Mouse (Mus musculus) kidney, postnatal 0 days (tissue): Measurements from ENCODE around the gene Igsf9. TPM values are rescaled to one million over a fixed set of nuclear protein-coding genes. Genes with fewer than 3 reads are reported as not detected.

Source experiments
- ATAC-seq: fragments of 200-750 bp; cut with Nextera tagmentation; replicated peaks from 2 replicates; pipeline ENCODE4 v1.8.0; 2017; ENCODE audit warnings: low read depth, moderate number of reproducible peaks, moderate TSS enrichment, moderate library complexity; ENCODE audit not compliant: low FRiP score
- DNase-seq: peaks from one replicate; pipeline ENCODE4 v3.0.0-alpha.2; 2016; ENCODE audit warnings: low spot score
- H3K27ac ChIP-seq: fragments of 300-500 bp; sonication (generic); 2 replicates; pipeline ENCODE4 v1.5.1; 2014; ENCODE audit warnings: mild to moderate bottlenecking
- H3K27me3 ChIP-seq: fragments of 300-500 bp; sonication (generic); 2 replicates; pipeline ENCODE4 v1.6.1; 2014; ENCODE audit warnings: low read length, mixed read lengths; ENCODE audit not compliant: insufficient read depth
- H3K36me3 ChIP-seq: fragments of 300-500 bp; sonication (generic); 2 replicates; pipeline ENCODE4 v1.6.1; 2014; ENCODE audit warnings: low read length, mixed read lengths; ENCODE audit not compliant: insufficient read depth
- H3K4me1 ChIP-seq: fragments of 300-500 bp; sonication (generic); replicated peaks from 2 replicates; pipeline ENCODE4 v1.6.1; 2014; ENCODE audit warnings: antibody characterized with exemption, low read length, mixed read lengths; ENCODE audit not compliant: insufficient read depth
- H3K4me2 ChIP-seq: fragments of 300-500 bp; sonication (generic); 2 replicates; pipeline ENCODE4 v1.6.1; 2014; ENCODE audit warnings: mild to moderate bottlenecking, low read length, moderate library complexity, mixed read lengths
- H3K4me3 ChIP-seq: fragments of 300-500 bp; sonication (generic); replicated peaks from 2 replicates; pipeline ENCODE4 v1.5.1; 2014; ENCODE audit warnings: low read depth, low read length
- H3K9ac ChIP-seq: fragments of 300-500 bp; sonication (generic); 2 replicates; pipeline ENCODE4 v1.6.1; 2014; ENCODE audit warnings: low read depth, low read length
- H3K9me3 ChIP-seq: fragments of 300-500 bp; sonication (generic); replicated peaks from 2 replicates; pipeline ENCODE4 v1.6.1; 2016; ENCODE audit warnings: low read length, inconsistent platforms, mixed read lengths
- CTCF ChIP-seq: IDR thresholded peaks from 2 replicates; pipeline ENCODE4 v1.5.1; 2016; ENCODE audit warnings: antibody characterized with exemption, low read depth, mild to moderate bottlenecking, moderate library complexity
- WGBS: fragments of 180-500 bp; shearing (Covaris S2); extraction: QIAGEN DNeasy Blood & Tissue Kit; methylation state at CpG from one replicate; pipeline ENCODE4 v1.1.7; 2014; 5-methylcytosine and 5-hydroxymethylcytosine counted together
- polyA plus RNA-seq: library from polyadenylated mRNA; unstranded; fragments of >200 nt; fragmentation: Nextera tagmentation; extraction: Ambion mirVana; gene quantifications from 2 replicates; pipeline ENCODE4 v1.2.1, GENCODE M21; 2015

Gene Igsf9
- 12.5 and 13.3 TPM in 2 replicates for polyA plus RNA-seq

DNA sequence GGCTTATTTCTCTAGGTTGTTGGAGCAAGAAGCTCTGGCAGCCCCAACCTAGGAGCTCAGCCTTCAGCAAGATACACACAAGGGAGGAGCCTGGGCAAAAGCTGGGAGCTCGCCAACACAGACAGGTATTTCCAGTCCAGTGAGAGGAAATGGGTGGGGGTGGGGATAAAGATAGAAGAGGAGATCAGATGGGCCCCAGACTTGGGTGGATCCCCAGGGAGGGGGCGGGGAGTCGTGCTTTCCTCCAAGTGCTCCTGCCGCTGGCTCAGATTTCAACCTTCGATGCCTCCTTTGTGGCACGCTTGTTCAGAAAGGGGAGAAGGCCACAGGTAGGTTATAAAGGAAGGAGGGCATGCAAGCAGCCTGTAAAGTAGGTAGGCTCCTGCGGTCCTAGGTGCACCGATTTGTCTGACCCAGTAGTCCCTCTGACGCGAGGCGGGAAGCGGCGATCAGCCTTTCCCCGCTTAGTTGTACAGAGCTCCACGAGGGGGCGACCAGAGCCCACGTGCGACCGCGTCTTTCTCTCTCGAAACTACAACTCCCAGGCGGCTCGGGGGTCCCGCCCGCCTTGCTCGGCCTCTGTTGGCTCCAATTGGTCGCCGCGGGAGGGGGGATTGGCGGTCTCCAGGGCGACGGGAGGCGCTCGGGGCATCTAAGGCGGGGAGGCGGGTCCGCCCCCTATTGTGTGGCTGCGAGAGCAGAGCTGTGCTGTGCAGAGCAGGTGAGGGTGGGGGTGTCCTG is at the start of gene Igsf9:
TSS of gene Igsf9 (plus strand) at position 249 of the 741 bp plus-strand sequence.
- Histone ChIP-seq H3K4me3 (peak within 1 kb of the TSS; percentile 52), H3K4me2 (peak within 1 kb of the TSS; percentile 80), H3K4me1 (no peaks in the 10 kb centered on the region), H3K27me3 (no peaks in the 10 kb centered on the region), H3K9me3 (no peaks in the 10 kb centered on the region), H3K27ac (peak within 1 kb of the TSS; percentile 6; the same call in 1 of the 2 replicates), H3K9ac (peak within 1 kb of the TSS; percentile 55), H3K36me3 (no peaks in the 10 kb centered on the region)
- DNase-seq (peak; percentile 97), ATAC-seq (peak; percentile 91)
- 1% methylated on average over 38 of the region's 38 CpGs for WGBS
- peak; percentile 76 for TF ChIP-seq CTCF

DNA sequence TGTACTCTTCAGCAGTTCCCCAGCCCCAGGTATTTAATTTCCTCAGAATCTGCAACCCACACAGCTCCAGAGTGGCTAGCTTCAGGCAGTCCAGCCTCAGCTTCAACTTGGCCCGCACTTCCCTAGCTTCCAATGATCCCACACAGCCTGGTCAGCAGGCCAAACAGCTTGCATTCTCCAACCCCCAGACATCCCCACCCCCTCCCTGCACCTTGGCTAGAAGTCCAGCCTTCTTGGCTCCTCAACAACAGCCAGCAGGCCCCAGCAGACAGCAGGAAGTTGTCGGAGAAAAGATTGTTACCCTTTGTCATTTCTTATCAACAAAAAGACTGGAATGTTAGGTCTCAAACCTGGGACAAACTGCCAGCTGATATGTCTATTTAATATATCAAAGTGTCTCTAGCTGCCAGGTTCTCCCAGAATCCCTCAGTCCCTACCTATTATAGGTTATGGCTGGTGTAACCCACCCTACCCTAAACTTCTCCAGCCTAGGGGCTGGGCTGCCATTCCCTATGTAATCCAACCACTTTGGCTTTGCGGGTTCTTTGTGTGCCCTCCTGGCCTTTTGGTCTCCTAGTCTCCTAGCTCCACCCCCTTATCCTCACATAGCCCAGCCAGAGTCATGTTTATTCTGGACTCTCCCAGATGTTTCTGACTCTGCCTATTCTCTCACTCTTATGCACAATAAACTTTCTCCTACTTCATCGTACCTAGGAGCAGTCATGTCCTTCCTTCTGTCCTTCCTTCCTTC is 49.6 kb upstream of the Igsf9 start:
- no peak overlapping the region for H3K4me2 ChIP-seq
- peak overlapping the region; percentile 66 for H3K27ac ChIP-seq
- H3K36me3 ChIP-seq, result no peaks in the 10 kb centered on the region
- H3K9me3 ChIP-seq, result no peaks in the 10 kb centered on the region
- no peaks in the 10 kb centered on the region for H3K27me3 ChIP-seq
- 13% methylated on average over 4 of the region's 4 CpGs for WGBS
- no peak overlapping the region for H3K4me3 ChIP-seq
- ATAC-seq, result peak; percentile 56
- DNase-seq, result peak; percentile 83
- TF ChIP-seq CTCF, result no peak
- H3K9ac ChIP-seq, result no peak overlapping the region
- H3K4me1 ChIP-seq, result peaks cover 23% of the 10 kb centered on the region; the same call in 1 of the 2 replicates

DNA sequence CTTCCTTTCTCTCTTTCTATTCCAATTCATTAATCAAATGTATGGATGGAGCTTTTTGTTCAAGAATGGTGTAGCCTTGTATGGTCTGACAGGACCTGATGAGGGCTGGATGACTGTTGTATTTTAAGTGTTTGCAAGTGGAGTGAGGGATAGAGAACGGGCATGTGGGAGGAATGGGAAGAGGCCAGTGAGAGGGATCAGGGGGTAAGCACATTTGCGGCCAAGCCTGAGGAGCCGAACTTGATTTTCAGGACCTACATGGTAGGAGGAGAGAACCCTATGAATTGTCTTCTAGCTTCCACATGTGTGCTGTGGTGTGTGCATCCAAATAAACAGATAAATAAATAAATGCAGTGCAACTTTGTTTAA is 49.0 kb upstream of the Igsf9 start:
- H3K4me1 ChIP-seq, result peaks cover 23% of the 10 kb centered on the region; the same call in 1 of the 2 replicates
- ATAC-seq (no peak), DNase-seq (peak; percentile 18)
- H3K36me3 ChIP-seq, result no peaks in the 10 kb centered on the region
- H3K9me3 ChIP-seq, result no peaks in the 10 kb centered on the region
- H3K4me3 ChIP-seq, result no peak overlapping the region
- peak overlapping the region; percentile 66 for H3K27ac ChIP-seq
- TF ChIP-seq CTCF, result no peak
- H3K9ac ChIP-seq, result no peak overlapping the region
- H3K27me3 ChIP-seq, result no peaks in the 10 kb centered on the region
- 28% methylated on average over 3 of the region's 3 CpGs for WGBS
- no peak overlapping the region for H3K4me2 ChIP-seq

DNA sequence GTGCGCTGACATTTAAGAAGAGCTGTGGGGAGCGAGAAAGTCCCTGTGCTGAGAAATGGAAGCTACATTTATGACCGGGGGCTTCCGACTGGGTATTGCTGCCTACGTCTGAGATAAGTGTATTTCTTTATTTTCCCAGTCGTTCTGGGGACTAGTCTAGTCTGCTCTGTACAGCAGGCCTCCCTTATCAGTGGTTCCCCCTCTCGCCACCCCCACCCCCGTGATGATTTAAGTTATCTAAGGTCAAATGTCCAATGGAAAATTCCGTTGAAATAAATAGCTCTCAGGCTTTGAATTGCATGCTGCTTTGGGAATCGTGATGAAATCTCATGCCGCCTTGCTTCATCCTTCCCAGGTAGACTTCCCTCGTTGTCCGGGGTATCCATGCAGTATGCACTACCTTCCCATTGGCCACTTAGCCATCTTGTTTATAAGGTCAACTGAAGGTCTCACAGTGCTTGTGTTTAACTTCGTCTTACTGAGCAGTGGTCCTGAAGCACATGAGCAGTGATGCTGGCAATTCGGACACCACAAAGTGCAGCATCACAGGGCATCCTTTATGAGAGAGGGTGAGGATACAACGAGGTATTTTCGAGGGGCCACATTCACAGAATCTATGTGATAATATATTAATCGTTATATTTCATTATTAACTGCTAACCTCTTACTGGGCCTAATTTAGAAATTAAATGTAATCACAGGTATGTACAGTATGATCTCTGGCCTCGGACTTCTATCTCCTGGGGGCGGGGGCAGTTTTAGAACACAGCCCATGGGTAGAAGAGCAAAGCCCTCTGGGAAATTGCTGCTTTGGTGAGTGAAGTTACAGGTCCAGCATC is 48.4 kb upstream of the Igsf9 start:
- Histone ChIP-seq H3K9ac (no peak overlapping the region), H3K4me1 (peaks cover 23% of the 10 kb centered on the region; the same call in 1 of the 2 replicates), H3K36me3 (no peaks in the 10 kb centered on the region), H3K4me3 (no peak overlapping the region), H3K4me2 (no peak overlapping the region), H3K27ac (peak overlapping the region; percentile 66), H3K27me3 (no peaks in the 10 kb centered on the region), H3K9me3 (no peaks in the 10 kb centered on the region)
- no peak for ATAC-seq
- WGBS, result 54% methylated on average over 20 of the region's 20 CpGs
- peak; percentile 36 for DNase-seq
- no peak for TF ChIP-seq CTCF

DNA sequence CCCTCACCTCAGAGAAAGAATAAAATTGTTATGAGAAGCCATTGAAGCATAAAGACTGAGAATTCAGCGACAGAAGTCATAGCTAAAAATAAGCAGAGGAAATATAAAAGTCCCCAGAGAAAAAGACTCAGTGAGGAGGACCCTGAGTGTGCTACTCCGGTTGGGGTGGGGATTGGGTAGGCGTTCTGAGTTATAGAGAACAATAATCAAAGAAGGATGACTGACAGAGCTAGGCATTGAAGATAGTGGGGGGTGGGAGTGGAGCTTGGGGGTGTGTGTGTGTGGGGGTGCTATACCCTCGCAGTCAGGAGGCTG is 47.8 kb upstream of the Igsf9 start:
- ATAC-seq, result no peak
- no peak for DNase-seq
- 70% methylated on average over 4 of the region's 4 CpGs for WGBS
- no peak overlapping the region for H3K4me3 ChIP-seq
- H3K4me1 ChIP-seq, result peaks cover 21% of the 10 kb centered on the region; the same call in 1 of the 2 replicates
- peak overlapping the region; percentile 15; the same call in 1 of the 2 replicates for H3K27ac ChIP-seq
- no peak for TF ChIP-seq CTCF
- H3K27me3 ChIP-seq, result no peaks in the 10 kb centered on the region
- no peak overlapping the region for H3K4me2 ChIP-seq
- H3K9me3 ChIP-seq, result no peaks in the 10 kb centered on the region
- H3K36me3 ChIP-seq, result no peaks in the 10 kb centered on the region
- H3K9ac ChIP-seq, result no peak overlapping the region

DNA sequence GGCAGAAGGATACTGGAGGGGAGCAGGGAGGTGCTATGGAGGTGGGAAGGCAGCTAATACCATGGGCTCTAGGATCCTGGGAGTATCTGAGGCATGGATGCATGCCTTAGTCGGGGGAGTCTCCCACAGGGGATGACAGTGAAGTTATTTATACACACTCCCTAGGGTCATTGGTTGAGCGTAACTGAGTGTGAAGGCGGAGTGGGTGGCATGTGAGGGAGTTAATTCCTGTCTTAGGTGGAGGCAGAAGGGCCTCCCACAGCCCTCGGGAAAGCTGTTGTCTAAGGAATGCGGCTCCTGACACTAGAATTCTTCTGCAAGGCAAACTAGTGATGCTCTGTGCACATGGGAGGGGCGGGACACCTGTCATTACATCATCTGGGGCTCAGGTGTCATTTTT is 44.8 kb upstream of the Igsf9 start:
- TF ChIP-seq CTCF, result no peak
- Histone ChIP-seq H3K9me3 (no peaks in the 10 kb centered on the region), H3K27me3 (no peaks in the 10 kb centered on the region), H3K4me3 (no peak overlapping the region), H3K4me1 (0 out of 2 replicates have a peak, but pooled peaks cover 12% of the 10 kb centered on the region), H3K36me3 (no peaks in the 10 kb centered on the region), H3K4me2 (no peak overlapping the region), H3K27ac (no peak overlapping the region), H3K9ac (no peak overlapping the region)
- ATAC-seq (peak; percentile 89), DNase-seq (peak; percentile 90)
- WGBS, result 18% methylated on average over 6 of the region's 6 CpGs
